Mouse (Mus musculus): ENCODE measurements around the gene Ncf1.

Gene Ncf1

DNA sequence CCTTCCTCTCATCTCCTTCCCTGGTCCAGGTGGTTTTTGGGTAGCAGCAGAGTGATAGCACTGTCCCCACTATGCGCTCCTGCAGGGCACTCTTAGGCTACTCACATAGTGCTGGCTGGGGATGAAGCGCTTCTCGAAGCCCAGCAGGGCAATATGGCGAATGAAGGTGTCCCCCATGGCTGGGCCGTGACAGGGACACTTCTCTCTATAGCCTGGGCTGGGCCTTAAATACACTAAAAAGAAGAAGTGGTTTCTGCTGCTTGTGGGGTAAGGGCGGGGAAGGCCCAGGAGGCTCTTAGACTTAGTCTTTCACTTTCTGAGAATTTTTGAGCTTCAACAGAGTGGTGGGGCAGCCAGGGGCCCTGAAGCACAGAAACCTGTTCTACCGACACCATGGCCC, at the start of gene Ncf1:
TSS of gene Ncf1 (minus strand) at position 235 of the 400 bp plus-strand sequence.
- DNase-seq (ENCODE audit: low spot score in 2 of 2), result peak; percentile 87 to 90

DNA sequence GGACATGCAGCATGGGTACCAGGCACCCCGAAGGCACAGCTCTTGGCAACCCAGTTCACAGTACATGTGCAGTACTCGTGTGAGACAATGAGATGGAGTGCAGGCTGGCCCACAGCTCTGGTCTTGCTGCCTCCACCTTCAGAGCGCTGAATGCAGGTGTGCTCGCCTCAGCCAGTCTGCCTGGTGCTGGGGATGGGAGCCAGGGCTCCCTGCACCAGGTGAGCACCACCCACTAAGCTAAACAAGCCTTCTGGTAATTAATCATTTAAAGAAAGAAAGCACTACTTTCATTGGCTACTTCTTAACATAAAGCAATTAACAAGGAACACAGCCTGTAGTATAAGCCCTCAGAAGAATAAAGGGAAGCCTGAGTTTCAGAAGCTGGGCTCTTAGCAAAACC, 47.7 kb upstream of the Ncf1 start:
- DNase-seq (ENCODE audit: low spot score in 2 of 2), result no peak

DNA sequence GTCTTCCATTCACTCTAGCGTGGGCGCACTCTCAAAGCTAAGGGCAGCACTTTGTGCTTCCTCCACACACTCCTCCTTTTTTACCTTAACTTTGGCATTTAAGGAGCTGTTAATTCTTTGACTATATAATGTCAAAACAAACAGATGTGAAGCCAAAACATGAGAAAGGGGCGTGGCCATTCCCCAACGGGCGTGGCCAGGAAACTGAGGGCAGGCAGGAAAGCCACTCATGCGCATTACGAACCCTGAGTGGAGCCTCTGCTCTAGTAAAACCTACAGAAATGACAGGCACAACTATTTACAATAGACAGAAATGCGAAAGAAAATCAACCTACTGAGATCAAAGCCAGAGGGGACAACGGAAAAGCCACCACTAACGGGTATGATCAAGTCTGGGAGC, 46.1 kb upstream of the Ncf1 start:
- peak; percentile 12 to 30 for DNase-seq (ENCODE audit: low spot score in 2 of 2)

DNA sequence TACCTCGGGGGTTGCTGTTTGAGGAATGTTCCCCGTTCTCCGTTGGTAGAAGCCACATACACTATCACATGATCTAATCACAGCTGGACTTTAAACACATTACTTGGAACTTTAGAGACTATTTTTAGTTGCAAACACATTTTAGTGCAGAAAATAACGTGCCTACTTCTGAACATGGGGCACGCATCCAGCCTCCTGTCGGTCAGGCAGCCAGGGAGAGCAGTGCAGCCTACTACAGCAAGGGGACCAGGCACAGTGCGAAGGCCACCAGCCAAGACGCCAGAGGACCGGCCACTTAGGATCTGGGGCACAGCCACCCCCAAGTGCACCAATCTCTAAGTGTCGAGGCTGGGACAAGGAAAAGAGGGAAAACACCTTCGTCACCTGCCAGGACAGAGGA, 45.6 kb upstream of the Ncf1 start:
- DNase-seq (ENCODE audit: low spot score in 2 of 2), result no peak

DNA sequence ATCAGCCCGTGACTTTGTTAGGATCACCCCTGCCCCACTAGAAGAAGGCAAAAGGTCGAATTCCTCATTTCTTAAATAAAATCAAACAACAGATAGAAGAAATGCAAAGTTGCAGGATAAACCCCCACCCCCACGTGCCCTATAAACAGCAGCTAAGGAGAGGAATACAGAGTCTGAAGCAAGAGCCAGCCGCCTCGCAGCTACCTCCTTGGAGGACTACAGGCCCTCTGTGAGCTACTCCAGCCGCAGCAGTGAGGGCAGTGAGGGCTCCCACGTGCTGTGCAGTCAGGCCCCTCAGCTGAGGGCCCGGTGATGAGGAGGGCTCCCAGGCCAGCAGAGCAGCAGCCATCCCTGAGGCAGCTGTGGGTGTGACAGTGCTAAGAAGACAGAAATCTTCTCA, 44.3 kb upstream of the Ncf1 start:
- no peak for DNase-seq (ENCODE audit: low spot score in 2 of 2)

DNA sequence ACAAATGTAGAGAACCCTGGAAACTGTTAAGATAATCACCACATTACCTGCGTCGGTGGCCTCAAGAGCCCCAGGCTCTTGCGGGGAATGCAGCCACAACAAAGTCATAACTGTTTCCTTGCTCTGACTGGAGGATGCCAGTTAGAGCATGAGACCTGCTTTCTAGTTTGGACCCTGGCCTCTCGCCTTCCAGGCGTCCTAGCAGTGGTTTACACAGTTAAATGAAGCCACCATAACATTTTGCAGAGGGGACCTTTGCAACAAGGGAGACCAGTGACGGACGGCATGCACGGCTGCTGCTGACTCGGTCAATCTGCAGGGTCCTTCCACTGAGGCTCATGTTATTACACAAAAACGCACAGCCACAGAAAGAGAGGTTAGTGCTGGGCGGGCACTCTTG, 43.3 kb upstream of the Ncf1 start:
- no peak for DNase-seq (ENCODE audit: low spot score in 2 of 2)

DNA sequence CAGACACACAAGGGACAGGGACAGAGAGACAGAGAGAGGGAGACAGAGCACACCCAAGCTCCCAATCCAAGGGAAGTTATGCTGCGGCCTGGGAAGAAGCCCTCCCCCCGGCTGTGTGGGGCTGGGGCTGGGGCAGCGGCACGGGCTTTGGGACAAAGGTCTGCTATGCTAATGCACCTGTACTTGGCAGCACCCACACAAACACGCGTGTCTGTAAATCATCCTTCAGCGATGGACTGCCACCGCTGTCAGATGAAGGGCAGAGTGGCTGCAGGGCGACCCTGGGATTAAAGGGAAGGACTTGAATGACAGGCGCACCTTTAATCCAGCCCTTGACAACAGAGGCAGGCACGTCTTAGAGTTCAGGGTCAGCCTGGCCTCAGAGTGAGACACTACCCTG, 42.0 kb upstream of the Ncf1 start:
- DNase-seq (ENCODE audit: low spot score in 2 of 2), result no peak

DNA sequence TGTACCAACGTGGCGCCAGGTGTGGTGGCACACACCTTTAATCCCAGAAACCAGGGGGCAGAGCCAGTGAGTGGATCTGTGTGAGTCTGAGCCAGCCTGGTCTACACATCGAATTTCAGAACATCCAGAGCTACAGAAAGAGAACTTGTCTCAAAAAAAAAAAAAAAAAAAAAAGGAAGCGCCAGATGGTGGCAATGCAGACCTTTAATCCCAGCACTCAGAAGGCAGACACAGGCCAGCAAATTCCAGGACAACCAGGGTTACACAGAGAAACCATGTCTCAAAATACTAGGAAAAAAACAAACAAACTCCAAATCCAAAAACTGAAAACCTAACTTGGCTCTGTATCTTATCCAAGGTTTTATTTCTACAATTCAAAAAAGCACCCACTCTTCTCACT, 41.1 kb upstream of the Ncf1 start:
- DNase-seq (ENCODE audit: low spot score in 2 of 2), result no peak

DNA sequence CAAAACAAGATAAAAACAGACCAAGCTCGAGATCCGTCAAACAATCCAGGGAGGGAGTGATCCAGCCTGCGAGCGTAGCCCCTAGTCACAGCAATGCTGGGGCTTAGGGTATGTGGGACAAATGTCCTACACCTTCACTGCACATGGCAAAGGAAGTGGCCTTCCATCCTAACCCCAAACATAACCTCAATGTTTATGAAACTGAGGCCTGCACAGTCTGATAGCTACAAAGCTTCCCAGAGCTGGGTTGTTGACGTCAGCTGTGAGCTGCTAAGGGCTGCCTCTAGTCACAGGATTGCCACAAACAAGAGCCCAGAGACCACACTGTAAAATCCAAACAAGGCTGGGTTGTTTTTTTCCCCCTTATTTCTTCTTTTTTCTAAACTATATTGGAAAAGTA, 40.3 kb upstream of the Ncf1 start:
- DNase-seq (ENCODE audit: low spot score in 2 of 2), result peak in 1 of 2 experiments; percentile 10

DNA sequence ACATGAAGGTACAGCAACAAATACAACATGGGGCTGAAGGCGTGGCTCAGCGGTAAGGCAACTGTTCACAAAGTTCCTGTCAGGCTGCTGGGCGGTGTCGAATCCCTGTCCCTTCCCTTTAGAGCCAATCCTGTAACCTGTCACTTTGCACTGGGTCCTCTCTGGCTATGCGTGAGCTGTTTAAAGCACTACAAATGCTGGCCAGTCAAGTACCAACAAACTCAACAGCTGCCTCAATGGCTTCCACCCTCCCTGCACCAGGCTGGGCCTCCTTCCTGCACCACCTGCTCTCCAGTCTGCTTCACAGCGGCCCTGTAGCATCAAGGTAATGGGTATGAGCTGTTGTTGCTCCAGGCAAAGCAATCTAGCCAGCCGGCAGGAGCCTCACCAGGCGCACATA, 39.3 kb upstream of the Ncf1 start:
- no peak for DNase-seq (ENCODE audit: low spot score in 2 of 2)

DNA sequence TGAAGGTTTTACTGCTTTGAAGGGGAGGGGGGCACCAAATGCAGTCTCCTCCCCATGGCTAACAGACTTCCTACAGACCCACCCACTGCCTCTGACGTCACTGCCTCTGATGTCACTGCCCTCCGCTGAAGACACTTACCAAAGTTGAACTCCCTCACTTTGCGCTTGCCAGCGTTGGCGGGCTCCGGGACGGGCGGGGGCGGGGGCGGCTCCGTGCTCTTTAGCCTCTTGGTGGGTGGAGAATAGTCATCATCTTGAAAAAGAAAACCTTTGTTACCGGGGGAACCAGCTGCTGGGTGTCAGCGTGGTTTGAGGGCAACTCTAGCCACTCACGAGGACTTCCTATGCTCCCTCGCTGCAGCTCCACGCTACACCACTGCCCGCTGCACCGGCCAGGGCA, 37.0 kb upstream of the Ncf1 start:
- peak; percentile 32 to 38 for DNase-seq (ENCODE audit: low spot score in 2 of 2)

DNA sequence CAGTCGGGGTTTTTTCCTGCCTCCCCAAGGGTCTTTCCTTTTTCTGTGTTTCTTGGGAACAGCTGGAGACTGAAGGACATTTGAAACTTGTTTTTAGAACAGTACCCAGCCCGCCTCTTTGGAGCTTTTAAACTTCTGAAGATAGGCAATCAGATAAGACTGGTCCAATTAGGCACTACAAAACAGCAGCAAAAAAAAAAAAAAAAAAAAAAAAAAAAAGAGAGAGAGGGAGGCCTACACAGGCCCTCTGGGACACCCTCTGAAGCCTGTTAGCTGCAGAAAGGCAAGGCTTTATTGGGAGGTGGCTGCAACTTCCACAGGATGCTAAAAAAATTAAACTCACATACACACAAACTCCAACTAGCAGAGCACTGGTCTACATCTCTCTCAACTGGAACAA, 36.5 kb upstream of the Ncf1 start:
- no peak for DNase-seq (ENCODE audit: low spot score in 2 of 2)

DNA sequence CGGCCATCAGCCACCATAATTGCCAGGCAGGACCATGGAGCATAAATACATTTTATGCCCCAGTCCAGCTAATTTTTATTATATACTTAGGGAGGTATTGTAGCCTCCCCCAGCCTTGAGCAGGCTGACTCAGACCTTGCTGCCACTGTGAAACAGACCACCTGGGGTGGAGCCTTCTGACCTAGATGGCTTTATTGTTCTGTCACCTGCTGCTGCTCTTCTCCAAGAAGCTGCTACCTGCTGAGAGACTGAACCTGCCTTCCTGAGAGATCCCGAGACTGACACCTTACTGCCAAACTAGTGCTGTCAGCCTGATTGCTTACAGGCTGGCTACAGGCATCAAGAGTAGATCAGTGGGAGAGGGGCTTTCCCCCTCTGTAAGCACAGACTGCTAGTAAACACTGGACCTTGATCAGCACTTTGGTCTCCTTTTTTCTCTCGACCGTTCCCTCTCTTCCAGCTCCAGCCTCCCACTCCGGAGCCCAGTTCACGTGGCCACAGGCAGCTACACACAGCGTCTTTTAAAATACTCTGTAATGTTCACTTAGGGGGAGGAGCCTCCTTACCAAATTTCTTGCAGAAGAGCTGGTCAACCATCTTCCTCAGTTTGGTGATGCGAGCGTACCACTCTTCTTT, 30.7 kb upstream of the Ncf1 start:
- DNase-seq (ENCODE audit: low spot score in 2 of 2), result no peak

DNA sequence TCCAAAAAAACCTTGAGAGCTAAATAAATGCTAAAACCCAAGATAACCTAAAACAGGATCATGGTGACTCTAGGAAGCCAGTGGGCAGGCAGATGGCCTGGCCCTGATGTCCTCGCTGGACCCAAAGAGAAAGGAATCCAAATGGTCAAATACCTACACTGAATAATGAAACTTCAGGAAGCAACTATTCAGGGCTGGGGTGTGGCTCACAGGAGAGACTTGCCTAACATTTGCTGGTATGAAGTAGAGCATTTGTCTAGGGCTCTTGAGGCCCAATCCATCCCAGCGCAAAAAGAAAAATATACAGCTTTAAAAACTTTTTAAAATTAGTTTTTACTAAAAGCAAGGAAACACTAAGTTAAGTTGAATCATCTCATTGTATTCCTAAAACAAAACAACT, 29.5 kb upstream of the Ncf1 start:
- DNase-seq (ENCODE audit: low spot score in 2 of 2), result no peak

DNA sequence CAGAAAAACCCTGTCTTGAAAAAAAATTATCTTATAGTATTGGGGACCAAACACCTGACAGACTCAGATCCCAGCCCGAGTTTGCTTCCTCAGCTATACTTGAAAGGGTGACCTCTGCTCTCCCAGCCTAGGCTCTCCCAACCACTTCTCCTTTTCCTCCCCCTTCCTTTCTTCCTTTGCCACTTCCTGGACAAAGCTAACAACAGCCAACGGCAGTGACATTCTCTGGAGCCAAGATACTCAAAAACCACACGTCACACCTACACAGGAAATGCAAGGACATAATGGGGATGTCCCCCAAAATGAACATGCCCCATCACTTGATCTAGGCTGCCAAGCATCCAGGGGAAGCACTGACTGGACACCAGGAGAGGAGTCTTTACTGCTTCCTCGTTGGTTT, 29.0 kb upstream of the Ncf1 start:
- DNase-seq (ENCODE audit: low spot score in 2 of 2), result no peak

DNA sequence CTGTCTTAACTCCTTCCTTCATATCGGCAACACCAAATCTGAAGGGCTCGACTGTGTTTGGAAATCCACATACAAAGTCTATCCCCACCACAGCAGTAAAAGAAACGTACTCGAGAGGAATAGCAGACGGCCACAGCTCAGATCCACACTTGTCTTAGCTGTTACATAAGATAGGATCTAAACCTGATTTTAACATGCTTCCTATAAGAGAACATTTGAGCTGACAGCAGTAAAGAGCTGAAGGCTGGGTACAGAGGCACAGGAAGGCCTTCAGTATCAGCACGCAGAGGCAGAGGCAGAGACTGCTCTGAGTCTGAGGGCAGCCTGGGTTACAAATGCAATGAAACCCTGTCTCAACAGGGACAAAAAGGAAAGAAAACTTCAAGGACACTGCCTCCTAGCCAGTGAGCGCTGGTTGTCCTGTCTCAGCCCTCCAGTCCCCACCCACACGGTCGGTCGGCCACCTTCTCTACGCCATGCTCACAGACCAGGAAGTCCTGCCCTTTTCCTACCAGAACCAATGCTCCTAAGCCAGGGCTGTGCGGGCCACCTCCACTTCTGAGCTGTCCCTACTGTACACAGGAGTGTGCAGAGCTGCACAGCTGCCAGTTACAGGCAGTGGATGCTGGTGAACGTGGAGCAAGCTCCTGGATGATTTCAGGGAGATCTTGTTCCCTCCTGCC, 28.1 kb upstream of the Ncf1 start:
- no peak for DNase-seq (ENCODE audit: low spot score in 2 of 2)

DNA sequence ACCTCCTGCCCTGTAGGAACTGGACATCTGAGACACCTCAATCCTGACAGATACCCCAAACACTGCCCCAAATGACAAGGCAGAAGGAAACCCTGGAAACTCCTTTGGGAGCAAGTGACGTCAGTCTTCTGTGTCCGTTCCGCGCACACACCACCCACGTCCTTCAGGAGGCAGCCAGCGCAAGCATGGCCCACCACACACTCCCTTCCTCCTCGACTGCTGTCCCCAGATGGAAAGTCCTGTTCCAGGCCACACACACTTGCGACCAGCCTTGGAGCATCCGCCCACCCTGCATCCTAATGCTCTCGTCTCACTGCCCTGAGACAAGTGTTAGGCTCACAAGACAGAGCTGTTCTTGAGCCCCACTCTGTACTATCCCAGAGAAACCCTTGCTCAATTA, 25.9 kb upstream of the Ncf1 start:
- no peak for DNase-seq (ENCODE audit: low spot score in 2 of 2)

DNA sequence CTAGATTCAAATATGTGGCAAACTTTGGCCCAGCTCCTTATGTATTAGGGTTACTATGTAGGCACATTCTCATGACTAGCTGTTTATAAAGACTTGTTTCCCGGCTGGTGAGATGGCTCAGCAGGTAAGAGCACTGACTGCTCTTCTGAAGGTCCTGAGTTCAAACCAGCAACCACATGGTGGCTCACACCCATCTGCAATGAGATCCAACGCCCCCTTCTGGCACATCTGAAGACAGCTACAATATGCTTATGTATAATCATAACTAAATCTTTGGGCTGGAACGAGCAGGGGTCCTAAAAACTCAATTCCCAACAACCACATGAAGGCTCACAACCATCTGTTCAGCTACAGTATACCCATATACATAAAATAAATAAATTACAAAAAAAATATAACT, 24.4 kb upstream of the Ncf1 start:
- DNase-seq (ENCODE audit: low spot score in 2 of 2), result no peak

DNA sequence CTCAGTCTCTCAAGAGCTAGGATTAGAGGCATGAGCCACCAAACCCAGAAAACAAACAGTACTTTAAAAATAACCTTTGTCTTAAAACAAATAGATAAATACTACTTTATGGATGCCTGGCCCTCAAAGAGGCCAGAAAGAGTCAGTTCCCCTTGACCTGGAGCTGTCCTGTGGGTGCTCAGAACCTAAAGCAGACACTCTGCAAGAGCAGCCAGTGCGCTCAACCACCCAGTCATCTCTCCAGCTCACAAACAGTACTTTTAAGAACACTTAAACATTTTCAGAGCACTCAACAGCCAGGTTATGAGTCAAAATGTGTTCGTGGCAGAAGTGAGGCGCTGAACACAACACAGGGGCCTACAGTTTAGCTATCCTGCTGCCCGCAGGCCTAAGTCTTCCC, 21.7 kb upstream of the Ncf1 start:
- no peak for DNase-seq (ENCODE audit: low spot score in 2 of 2)

DNA sequence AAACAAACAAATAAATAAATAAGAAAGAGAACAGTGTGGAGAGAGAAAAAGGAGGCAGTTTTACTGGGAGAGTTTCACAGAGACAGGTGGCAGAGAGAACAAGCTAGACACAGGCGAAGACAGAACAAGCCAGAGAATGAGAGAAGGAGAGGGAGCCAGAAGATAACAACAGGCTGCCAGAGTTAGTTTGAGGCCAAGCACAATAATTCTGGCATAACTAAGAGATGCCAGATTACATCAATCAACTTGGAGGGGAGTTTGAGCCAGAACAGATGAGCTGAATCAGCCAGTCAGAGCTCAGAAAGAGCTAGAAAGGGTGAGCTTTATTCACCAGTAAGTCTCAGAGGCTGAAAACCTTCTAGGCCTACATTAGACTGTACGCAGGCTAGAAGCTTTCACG, 21.2 kb upstream of the Ncf1 start:
- DNase-seq (ENCODE audit: low spot score in 2 of 2), result no peak

DNA sequence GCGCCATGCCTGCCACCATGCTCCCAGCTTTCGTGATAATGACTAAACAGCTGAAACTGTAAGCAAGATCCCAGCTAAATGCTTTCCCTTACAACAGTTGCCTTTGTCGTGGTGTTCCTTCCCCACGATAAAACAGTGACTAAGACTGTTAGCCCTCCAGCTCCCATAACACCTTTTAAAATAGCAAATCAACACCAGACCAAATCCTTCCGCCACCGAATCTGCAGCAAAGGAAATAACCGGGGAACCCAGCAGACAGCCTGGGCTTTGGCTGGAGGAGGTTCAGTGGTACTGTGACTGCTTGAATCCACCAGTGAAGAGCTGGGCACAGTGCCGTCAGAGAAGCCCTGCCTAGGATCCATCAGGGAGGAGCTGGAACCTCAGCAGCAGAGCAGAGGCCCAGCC, 19.8 kb upstream of the Ncf1 start:
- DNase-seq (ENCODE audit: low spot score in 2 of 2), result no peak

DNA sequence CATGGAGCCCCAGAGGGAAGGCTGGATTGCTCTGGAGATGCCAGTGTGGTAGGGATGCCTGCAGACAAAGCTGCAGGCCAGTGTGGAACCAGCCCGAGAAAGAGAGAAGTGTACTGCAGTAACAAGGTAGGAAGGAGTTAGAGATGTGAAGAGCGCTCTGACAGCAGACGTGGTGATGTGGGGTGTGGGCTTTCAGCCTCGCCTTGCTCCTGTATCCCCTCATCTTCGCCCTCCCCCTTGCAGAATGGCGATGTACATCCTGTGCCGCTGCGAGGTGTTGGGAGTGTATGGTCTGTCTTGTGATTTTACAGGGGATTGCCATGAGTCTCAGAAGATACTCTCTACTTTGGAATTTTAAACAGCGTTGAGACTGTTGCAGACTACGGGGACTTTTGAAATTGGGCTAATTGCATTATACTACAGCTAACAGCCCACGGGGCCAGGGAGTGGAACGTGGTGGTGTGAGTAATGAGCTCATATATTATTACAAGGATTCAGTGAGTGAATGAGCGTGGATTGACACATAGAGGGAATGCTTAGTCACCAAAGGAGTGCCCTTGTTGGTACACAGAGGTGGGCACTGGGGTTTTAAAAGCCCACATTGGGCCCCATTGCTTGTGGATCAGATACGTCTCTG, 19.3 kb upstream of the Ncf1 start:
- no peak for DNase-seq (ENCODE audit: low spot score in 2 of 2)

DNA sequence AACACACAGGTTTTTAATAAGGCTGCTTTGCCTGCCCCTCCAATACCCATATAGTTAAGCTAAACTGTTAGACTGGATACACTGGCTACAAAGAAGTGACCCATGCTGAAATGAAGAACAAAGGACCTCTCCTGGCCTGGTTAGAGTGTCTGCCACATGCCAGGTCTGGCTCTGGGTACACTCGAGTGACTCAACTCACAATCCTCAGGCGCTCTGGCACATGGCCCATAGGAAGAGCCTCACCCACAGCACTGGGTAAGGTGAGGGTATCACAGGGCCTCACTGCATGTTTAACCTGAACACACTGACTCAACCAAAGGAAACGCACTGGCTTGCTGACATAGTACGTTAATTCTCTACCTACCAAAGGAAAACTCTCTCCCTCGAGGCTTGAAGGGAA, 16.7 kb upstream of the Ncf1 start:
- DNase-seq (ENCODE audit: low spot score in 2 of 2), result no peak

DNA sequence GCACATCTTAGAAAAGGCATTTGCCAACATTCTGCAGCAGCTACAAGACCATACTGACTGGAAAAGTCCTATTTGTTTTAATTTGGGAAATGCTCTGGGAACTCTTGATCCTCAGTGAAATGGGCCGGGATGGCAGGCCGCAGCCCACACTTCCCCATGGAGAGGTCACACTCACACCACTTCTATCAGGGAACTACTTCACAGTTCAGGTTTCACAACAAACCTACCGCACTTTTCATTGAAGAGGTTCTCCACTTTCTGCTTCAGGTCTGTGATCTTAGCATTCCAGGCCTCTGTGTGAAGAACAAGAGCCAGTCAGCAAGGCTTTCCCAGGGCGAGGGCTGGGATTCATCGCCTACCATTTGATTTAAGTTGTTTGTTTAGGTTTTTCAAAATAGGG, 15.5 kb upstream of the Ncf1 start:
- DNase-seq (ENCODE audit: low spot score in 2 of 2), result no peak
